Mouse (Mus musculus) bone marrow, adult 2 months (tissue): ENCODE measurements around the gene Plscr4.

Source experiments
- CTCF ChIP-seq: fragments of 200-500 bp; IDR thresholded peaks from 2 replicates; pipeline ENCODE4 v1.5.1; 2011; ENCODE audit warnings: low read length, control low read depth; ENCODE audit not compliant: control insufficient read depth, insufficient read depth
- POLR2A ChIP-seq: fragments of 200-500 bp; IDR thresholded peaks from 2 replicates; pipeline ENCODE4 v1.6.1; 2011; ENCODE audit warnings: low read depth, mild to moderate bottlenecking, control low read depth, low read length, borderline replicate concordance; ENCODE audit not compliant: control insufficient read depth

DNA sequence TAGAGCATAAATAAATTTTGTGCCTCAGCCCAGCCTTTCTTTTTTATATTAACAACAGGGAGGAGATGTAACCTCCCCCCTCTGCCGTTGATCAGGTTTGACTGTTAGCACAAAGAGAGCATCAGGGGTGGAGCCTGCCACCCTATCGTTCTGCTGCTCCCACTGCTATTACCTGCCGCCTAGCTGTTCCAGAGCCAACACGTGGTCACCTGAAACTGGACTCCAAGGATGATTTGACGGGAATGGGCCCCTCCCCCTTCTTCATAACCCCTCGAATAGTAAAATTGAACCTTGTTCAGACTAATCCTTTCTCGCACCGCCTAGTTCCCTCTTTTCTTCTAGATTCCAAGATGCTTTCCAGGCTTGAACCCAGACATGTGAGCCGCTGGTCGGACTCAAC lies 63.6 kb downstream of the Plscr4 start:
- TF ChIP-seq CTCF (no peak), POLR2A (no peak)
